Mouse (Mus musculus) megakaryocyte, embryonic 14.5 days (primary cell): Measurements from ENCODE around the gene Tubg1. TPM values are rescaled to one million over a fixed set of nuclear protein-coding genes. Genes with fewer than 3 reads are reported as not detected.

Experiments used
- H3K27me3 ChIP-seq: replicated peaks from 2 replicates; pipeline ENCODE3; 2012; ENCODE audit warnings: inconsistent platforms
- H3K36me3 ChIP-seq: replicated peaks from 2 replicates; pipeline ENCODE3; 2012; ENCODE audit warnings: low read length, inconsistent platforms, mixed read lengths
- H3K4me1 ChIP-seq: 2 replicates; pipeline ENCODE4 v1.6.1; 2012; ENCODE audit warnings: inconsistent platforms
- H3K4me3 ChIP-seq: replicated peaks from 2 replicates; pipeline ENCODE3; 2012; ENCODE audit warnings: moderate library complexity, mild to moderate bottlenecking, inconsistent platforms
- H3K9me3 ChIP-seq: 2 replicates; pipeline ENCODE4 v1.6.1; 2012; ENCODE audit warnings: inconsistent platforms
- FLI1 ChIP-seq: IDR thresholded peaks from 2 replicates; pipeline ENCODE4 v1.6.1; 2012; ENCODE audit warnings: low read length, inconsistent platforms, mixed read lengths
- GATA1 ChIP-seq: IDR thresholded peaks from 3 replicates; pipeline ENCODE4 v1.6.1; 2012; ENCODE audit warnings: mixed read lengths, low read length, inconsistent platforms, borderline replicate concordance
- polyA plus RNA-seq: library from polyadenylated mRNA; stranded (reverse); fragments of >175 nt; gene quantifications from 2 replicates; pipeline ENCODE4 v1.2.3, GENCODE M21; 2012; ENCODE audit warnings: low replicate concordance; ENCODE audit not compliant: insufficient read depth

The Tubg1 gene
- polyA plus RNA-seq, 1 experiment: 63.2 TPM

DNA sequence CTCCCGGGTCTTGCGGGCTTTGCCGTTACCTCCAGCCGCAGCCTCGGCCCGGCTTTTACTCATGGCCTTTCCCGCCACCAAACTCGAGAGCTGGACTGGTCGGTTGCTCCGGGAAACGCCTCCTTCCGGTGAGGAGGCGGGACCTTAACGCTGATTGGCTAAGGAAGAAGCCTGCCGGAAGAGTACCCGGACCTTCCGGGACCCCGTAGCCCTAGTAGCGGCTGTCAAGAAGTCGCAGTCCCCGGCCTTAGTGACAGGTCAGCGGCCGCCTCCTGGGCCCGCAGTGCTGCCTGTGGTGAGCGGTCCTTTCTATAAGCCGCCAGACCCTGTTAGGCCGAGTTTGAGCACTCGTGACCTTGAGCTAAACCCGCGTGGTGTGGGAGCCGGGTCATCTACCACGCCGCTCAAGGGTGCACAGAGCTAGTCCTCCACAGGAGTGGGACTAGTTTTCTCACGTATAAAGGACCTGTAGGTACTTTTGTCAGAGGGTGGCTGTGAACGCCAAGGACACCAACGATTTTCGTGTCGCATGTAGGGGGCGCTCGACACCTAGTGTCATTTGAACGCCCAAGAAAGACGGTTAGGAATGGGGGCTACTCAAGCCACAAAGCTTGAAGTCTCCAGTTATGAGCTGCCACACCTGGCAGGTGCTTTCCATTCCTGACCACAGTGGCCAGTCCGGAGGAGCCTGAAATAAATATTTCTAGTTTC is 24.3 kb upstream of the Tubg1 start, which contains the start of gene Psmc3ip:
Psmc3ip (minus strand) TSS at position 123 of the 711 bp plus-strand sequence.
- Histone ChIP-seq H3K36me3 (peaks cover 81% of the 10 kb centered on the region), H3K9me3 (no peaks in the 10 kb centered on the region)
- TF ChIP-seq GATA1 (no peak), FLI1 (peak; percentile 90; the same call in 1 of the 2 replicates)

DNA sequence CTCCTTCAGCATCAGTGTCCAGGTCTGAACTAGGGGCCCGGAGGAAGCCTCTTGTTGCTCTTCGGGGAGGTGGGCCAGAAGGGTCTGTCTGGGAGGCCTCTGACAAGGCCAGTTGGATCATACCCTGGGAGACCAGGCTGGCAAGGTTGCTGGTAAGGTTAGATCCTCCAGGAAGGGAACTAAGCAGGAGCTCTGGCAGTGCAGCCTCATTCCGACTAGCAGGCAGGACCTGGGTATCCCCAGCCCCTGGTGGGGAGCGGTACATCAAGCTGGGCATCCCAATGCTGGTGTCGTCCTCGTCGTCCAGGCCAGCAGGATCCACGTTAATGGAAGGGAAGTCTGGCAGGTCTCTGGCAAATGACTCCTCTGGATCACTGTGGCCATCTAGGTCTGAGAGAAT is 21.5 kb upstream of the Tubg1 start:
- Histone ChIP-seq H3K27me3 (no peaks in the 10 kb centered on the region), H3K4me1 (peaks cover 35% of the 10 kb centered on the region), H3K36me3 (peaks cover 80% of the 10 kb centered on the region), H3K4me3 (no peak overlapping the region), H3K9me3 (no peaks in the 10 kb centered on the region)
- TF ChIP-seq GATA1 (no peak), FLI1 (no peak)

More for the DNA sequence above, 24.3 kb upstream of the Tubg1 start, which contains the start of gene Psmc3ip:
- peaks cover 34% of the 10 kb centered on the region for H3K4me1 ChIP-seq
- peak within 1 kb of the TSS; percentile 97 for H3K4me3 ChIP-seq
- no peaks in the 10 kb centered on the region for H3K27me3 ChIP-seq

DNA sequence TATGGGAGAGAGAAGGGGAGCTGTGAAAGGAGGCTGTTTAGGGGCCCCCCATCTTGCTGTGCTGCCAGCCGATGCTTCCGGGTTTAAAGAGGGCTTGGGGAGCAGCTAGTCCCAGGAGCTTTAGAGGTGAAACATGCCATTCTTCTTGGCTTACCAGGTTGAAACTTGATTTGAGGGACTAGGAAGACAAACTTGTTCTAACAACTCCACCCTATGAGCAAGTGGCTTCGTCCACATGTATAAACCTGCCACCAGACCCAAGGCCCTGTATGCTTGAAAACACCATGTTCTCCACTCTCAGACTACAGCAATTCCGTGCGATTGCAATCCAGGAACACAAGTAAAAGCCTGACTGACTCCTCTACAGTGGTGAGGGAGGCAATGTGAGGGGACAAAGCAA is 16.7 kb upstream of the Tubg1 start:
- no peak overlapping the region for H3K4me3 ChIP-seq
- H3K36me3 ChIP-seq: peaks cover 94% of the 10 kb centered on the region
- H3K4me1 ChIP-seq: peaks cover 31% of the 10 kb centered on the region
- H3K27me3 ChIP-seq: no peaks in the 10 kb centered on the region
- no peaks in the 10 kb centered on the region for H3K9me3 ChIP-seq
- TF ChIP-seq FLI1: no peak
- TF ChIP-seq GATA1: no peak

DNA sequence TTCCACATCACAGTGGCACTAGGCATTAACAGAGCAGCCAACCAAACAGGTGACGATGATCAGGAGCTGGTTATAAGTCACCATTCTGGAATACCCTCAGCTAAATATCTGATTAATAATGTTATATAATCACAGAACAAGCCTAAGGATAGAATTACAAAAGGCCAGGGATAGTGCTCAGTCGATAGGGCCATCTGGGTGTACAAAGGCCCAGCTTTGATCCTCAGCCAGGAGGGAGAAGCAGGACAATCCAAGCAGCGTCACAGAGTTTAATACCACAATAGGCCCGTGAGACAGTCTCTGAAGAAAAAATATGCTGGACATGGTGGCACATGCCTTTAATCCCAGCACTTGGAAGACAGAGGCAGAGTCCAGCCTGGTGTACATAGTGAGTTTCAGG is 10.4 kb upstream of the Tubg1 start:
- Histone ChIP-seq H3K4me3 (no peak overlapping the region), H3K27me3 (no peaks in the 10 kb centered on the region), H3K36me3 (peaks cover 63% of the 10 kb centered on the region), H3K9me3 (peaks cover 5% of the 10 kb centered on the region), H3K4me1 (peaks cover 33% of the 10 kb centered on the region)
- TF ChIP-seq FLI1 (no peak), GATA1 (no peak)

DNA sequence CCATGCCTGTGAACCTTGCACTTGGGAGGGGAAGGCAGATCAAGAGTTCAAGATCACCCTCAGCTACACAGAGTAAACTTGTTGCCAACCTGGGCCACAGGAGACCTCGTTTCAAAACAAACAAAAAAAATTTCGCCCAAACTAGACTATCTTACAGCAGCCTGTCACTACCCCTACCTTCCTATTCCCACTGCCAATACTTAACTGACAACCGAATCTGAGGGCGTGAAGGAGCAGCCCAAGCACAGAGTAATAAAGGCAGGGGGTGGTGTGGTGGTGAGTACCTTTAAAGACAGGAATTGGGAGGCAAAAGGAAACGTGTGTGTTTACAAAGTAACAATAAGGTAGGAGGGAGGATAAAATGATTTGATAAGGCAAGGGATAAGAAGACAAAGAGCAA is 9.0 kb upstream of the Tubg1 start:
- TF ChIP-seq FLI1 (no peak), GATA1 (no peak)
- Histone ChIP-seq H3K4me3 (no peak overlapping the region), H3K9me3 (peaks cover 5% of the 10 kb centered on the region), H3K4me1 (peaks cover 33% of the 10 kb centered on the region), H3K27me3 (no peaks in the 10 kb centered on the region), H3K36me3 (peaks cover 60% of the 10 kb centered on the region)

DNA sequence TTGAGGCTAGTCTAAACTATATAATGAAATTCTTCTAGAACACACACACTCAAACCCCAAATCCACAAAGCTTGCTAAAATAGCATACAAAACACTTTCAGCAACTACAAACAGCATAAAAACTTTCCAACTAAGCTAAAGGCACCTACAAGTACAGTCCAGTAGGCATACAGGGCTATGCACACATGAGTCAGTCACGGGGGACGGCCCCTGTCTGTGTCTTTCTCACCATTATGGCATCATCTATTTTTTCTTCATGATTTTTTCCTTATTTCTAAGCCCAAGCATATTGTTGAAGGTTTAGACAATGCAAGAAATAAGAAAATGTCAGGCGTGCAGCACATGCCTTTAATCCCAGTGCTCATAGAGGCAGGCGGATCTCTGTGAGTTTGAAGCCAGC is 8.6 kb upstream of the Tubg1 start:
- Histone ChIP-seq H3K9me3 (peaks cover 5% of the 10 kb centered on the region), H3K4me3 (no peak overlapping the region), H3K27me3 (no peaks in the 10 kb centered on the region), H3K4me1 (peaks cover 37% of the 10 kb centered on the region), H3K36me3 (peaks cover 60% of the 10 kb centered on the region)
- no peak for TF ChIP-seq FLI1
- no peak for TF ChIP-seq GATA1

DNA sequence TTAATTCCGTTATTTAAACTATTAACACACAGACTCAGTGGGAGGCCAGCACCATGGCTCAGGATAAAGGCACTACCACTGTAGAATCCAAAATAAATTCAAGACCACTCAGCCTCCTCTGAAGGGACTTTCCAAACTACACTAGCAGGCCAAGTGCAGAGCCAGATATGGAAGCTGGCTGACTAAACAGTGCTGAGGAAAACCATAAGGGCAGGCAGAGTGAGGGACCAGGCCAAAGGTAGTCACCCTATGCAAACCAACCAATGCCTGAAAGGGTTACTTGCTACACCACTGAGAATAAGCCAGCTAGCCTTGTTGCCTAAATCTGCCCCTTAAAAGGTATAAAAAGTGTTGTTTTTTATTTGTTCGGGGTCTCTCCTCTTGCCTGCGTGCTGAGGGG is 7.6 kb upstream of the Tubg1 start:
- H3K4me3 ChIP-seq: no peak overlapping the region
- H3K27me3 ChIP-seq: no peaks in the 10 kb centered on the region
- peaks cover 47% of the 10 kb centered on the region for H3K4me1 ChIP-seq
- H3K36me3 ChIP-seq: peaks cover 61% of the 10 kb centered on the region
- peaks cover 5% of the 10 kb centered on the region for H3K9me3 ChIP-seq
- TF ChIP-seq GATA1: no peak
- no peak for TF ChIP-seq FLI1

GRCm38 (mm10) chr11:101115564-101115963 is 4.2 kb upstream of the Tubg1 start:
- no peaks in the 10 kb centered on the region for H3K27me3 ChIP-seq
- peaks cover 5% of the 10 kb centered on the region for H3K9me3 ChIP-seq
- H3K4me1 ChIP-seq: peaks cover 64% of the 10 kb centered on the region
- peak overlapping the region; percentile 23 for H3K4me3 ChIP-seq
- H3K36me3 ChIP-seq: peaks cover 46% of the 10 kb centered on the region
- TF ChIP-seq GATA1: no peak
- no peak for TF ChIP-seq FLI1

DNA sequence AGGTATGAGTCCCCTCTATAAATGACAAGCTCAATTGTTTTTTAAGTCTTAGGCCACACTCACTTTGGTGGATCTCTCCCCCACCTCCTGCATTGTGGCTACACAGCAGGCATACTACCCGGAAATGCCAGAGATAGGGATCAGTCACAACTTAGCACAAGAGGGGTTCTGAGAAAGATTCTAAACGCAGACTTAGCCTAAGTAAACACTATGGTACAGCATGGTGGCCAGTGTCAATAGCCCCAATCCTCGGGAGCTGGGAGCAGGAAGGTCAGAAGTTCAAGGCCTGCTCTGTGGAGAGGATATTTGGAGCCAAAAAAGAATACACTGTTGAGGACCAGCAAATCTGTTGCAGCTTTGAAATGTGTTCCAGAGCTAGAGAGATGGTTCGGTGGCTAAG is 1.6 kb upstream of the Tubg1 start:
- Histone ChIP-seq H3K4me1 (peaks cover 64% of the 10 kb centered on the region), H3K9me3 (peaks cover under 1% of the 10 kb centered on the region; the same call in 1 of the 2 replicates), H3K27me3 (no peaks in the 10 kb centered on the region), H3K4me3 (peak overlapping the region; percentile 96), H3K36me3 (peaks cover 45% of the 10 kb centered on the region)
- TF ChIP-seq GATA1 (no peak), FLI1 (no peak)

- Histone ChIP-seq H3K4me3 (peak overlapping the region; percentile 96), H3K4me1 (peaks cover 64% of the 10 kb centered on the region), H3K27me3 (no peaks in the 10 kb centered on the region), H3K36me3 (peaks cover 49% of the 10 kb centered on the region), H3K9me3 (no peaks in the 10 kb centered on the region)
- TF ChIP-seq GATA1 (no peak), FLI1 (no peak)
These were observed 492 bp upstream of the Tubg1 start for GRCm38 (mm10) chr11:101119131-101119760.
